Mouse (Mus musculus) heart, postnatal 36 days (tissue): Measurements from ENCODE around the gene Cblb. TPM values are rescaled to one million over a fixed set of nuclear protein-coding genes. Genes with fewer than 3 reads are reported as not detected.

Experiments
- DNase-seq, 2 experiments: peaks; one replicate each; pipeline ENCODE4 v3.0.0; 2021 to 2022
- intact Hi-C: fragments of 180-260 bp; cut with DNase I; formaldehyde crosslinking; loops from one replicate; pipeline ENCODE4 v1.15.1; 2025
- total RNA-seq, 2 experiments: library from RNA; stranded (reverse); gene quantifications; 2 replicates each; pipeline ENCODE4 v1.2.3; 2021

Cblb gene
- total RNA-seq, result 10 to 100 TPM; 15.6 to 18.1 TPM

DNA sequence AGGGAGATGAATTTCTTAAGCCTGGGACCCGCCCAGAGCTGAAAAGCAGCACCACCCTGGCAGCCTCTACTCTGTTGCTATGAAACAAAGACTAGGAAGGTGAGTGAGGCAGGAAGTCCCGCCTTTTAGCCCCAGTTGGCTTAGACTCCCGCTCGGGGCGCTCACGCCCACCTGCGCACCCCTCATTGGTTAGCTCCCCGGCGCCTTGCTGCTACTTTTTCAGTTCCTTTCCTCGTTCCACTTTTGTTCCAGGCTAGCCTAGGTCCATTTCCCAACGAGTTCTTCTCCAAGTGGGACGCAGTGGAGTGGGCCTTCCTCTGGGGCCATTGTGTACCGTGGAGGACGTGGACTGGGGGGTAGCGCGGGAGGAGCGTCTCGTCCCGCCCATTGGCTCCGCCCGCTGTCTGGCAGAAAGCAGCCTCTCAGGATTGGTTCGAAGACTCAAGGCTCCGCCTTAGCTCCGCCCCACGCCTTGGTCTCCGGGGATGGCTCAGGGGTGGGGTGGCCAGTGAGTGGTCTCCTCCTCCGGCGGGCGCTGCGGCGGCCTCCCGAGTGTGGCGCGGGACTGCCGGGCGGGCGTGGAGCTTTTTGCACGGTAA lies at the start of gene Cblb:
Gene Cblb (plus strand): TSS at position 135 of the 599 bp plus-strand sequence.
- intact Hi-C loops, result loop anchor here (5.0 kb wide), 5 partner anchors 44 to 151 kb away; no protein-coding TSS in a partner anchor
- peak; percentile 98 to 99 for DNase-seq

DNA sequence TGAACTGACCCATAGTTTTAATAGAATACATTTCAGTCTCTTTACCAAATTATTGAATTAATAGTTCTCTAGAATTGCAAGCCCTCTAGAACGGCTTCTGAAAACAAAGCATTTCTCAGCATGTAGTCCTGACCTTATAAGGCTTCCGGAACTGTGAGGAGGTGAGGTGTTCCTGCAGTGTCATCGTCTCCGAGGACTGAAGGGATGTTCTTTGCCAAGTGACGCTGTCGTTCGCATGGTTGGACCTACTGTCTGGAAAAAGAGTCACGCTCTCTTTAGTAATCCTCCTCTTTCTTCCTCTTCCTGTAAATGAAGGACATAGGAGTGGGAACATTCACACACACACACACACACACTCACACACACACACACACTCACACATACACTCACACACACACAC lies 45.6 kb upstream of the Cblb start:
- intact Hi-C loops, result loop anchor here (5.0 kb wide), 1 partner anchor 47 kb away; the partner anchor contains the start of gene Cblb
- peak in 1 of 2 experiments; percentile 5 for DNase-seq

DNA sequence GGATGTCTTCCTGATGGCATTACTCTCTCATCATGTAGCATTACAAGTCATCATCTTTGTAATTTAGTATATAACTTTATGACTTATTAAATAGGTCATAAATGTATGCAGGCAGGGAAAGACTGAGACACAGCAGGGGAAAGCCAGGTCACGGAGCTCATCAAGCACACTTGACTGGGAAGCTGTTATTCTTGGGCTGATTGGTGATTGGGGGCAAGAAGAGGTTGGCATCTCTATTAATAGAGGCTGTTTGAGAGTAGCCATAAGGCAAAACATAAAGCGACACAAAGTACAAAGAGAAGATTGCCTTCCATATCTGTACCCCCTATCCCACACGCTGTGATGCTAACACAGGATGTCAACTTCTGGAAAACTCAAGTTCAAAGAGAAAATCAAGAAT lies 44.8 kb upstream of the Cblb start:
- no peak for DNase-seq
- intact Hi-C loops, result loop anchor here (5.0 kb wide), 1 partner anchor 46 kb away; the partner anchor contains the start of gene Cblb

DNA sequence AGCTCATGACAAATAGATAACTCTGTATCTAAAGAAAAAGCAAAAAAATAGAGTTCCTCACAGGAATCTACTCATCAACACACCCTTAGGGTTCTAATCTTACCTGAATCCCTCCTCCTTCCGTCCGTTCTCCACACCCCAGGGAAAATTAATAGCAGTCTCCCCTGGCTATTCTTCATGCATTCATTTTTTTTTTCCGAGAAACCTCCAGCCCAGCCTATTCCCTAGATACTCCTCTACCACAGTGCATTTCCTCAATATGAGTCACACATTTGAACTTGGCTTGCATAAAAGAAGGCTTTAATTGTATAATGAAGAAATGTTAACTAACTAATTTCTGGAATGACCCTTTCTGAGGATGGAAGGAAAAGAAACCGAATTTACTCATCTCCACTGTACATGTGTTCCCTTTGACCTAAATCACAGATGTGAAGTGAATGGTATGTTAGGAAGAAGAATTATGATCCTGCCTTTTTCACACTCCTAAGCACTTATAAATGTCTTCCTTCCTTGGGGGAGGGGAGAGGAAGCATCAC lies 43.9 kb upstream of the Cblb start:
- DNase-seq, result no peak
- intact Hi-C loops, result loop anchor here (5.0 kb wide), 1 partner anchor 45 kb away; the partner anchor contains the start of gene Cblb

DNA sequence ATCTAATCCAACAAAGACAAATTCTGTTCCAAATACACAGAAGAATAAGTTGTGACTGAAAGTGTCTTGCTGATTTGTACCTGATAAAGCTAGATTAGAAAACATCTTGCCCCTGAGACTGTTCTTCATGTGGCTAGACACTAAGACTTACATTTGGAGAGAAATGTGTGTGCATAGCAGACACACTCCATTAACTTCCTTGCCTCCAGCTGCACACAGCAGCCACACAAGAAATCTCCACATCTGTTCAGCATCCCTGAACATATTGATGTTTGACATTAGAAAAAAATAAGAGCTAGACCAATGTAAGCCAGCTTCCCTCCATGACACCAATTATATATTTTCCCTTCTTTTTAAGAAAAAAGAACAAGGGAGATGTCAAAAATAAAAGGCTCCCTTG lies 43.0 kb upstream of the Cblb start:
- intact Hi-C loops, result loop anchor here (5.0 kb wide), 1 partner anchor 44 kb away; the partner anchor contains the start of gene Cblb
- DNase-seq, result no peak

DNA sequence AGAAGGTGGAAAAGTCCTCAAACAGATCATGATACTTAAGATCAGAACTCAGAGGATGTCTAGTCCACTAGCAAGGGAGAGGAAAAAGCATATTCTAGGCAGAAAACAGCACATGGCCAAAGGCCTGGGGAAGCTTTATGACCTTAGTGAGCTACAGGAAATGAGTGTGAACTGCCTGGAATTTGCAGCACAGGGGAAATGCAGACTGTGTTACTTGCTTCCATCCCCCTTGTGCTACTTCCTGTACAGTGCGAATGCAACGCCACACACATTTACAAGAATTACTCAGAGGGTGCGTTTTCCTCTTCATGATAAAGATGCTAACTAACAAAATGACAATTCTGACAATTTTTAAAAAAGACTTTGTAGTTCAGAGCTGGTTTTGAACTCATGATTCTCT lies 41.8 kb upstream of the Cblb start:
- intact Hi-C loops, result loop anchor here (5.0 kb wide), 1 partner anchor 43 kb away; the partner anchor contains the start of gene Cblb
- DNase-seq, result no peak

DNA sequence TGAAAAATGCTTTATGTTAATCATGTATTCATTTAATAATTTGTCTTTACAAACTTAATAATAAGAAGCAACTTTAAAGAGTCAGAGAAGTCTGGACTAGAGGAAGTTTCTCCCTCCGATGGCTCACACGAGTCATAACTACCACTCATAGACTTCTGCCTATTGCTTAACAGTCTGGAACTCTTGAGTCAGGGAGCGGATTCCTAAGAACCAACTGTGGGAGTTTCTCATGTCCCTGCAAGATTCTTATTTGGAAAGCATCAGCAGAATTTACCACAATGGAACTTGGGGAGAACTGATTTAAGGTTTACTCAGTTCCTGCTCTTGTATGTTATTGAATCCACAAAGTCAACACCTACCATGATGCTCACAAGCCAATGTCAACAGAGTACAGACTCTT lies 31.0 kb upstream of the Cblb start:
- no peak for DNase-seq
- intact Hi-C loops, result no loop called here

DNA sequence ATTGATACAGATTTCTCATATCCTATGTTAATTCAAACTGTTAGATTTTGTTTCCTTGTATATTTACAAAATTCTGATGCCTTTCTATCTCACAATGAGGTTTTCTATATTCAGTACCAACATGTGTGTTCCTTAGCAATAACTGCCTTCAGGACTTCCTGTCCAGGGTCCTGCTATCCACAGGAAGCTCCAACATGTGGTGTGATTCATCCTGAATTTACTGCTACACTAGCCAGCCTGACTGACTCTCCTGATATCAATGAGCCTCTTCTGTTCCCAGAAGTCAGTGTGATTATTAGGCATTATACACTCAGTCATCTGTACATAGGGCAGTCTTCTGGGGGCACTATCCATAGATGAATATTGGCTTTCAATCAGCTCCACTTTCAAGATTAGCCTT lies 30.2 kb upstream of the Cblb start:
- intact Hi-C loops, result no loop called here
- no peak for DNase-seq

DNA sequence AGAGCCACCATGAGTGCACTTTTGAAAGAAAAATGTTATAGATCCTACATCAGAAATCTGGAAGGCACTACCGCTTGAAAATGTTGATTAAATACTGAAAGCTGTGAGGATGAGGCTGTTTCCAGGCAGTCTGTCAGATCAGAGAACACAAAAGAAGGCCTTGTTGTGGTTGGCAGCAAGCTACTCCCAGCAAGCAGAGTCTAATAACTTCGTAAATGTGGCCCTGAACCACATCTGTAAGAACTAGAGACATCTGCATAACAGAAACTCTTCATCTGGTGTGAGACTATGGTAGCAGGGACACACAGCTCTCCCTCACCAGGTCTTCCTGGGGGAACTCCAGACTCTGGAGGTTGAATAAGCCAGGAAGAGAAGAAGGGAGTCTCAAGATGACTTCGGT lies 24.0 kb upstream of the Cblb start:
- intact Hi-C loops, result no loop called here

DNA sequence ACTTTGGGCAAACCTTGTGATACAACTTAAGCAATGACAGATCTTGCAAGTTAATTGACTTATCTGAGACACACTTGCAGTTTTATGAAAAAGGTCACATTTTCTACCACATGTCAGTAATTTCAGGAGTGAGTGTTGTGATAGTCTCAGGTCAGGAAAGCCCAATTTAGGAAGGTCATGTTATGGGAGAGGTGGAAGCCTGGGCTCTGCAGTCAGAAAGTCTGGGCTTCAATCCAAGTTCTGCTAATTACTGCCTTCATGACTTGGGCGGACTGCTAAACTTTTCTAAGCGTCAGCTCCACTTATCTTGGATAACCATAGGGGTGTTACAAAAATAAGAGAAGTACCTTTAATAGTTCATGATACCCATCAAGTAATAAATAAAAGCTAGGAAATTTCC lies 22.6 kb upstream of the Cblb start:
- intact Hi-C loops, result no loop called here
- no peak for DNase-seq

More for the DNA sequence above, 24.0 kb upstream of the Cblb start:
- no peak for DNase-seq

DNA sequence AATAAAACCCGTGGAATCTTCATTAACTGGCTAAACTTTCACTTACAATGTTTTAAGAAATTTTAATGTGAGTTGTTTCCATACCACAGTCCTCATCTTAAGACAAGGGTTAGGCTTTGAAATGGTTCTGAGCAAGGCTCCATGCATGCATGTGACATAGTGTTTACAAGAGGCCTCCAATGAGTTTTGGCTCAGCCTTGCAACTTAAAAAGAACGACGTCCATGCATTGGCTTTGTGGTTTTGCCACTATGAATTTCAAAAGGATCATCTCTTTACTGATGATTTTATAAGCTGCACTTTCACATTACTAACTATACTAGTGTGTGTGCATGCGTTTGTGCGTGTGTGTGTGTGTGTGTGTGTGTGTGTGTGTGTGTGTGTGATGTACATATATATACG lies 21.6 kb upstream of the Cblb start:
- DNase-seq, result no peak
- intact Hi-C loops, result no loop called here

DNA sequence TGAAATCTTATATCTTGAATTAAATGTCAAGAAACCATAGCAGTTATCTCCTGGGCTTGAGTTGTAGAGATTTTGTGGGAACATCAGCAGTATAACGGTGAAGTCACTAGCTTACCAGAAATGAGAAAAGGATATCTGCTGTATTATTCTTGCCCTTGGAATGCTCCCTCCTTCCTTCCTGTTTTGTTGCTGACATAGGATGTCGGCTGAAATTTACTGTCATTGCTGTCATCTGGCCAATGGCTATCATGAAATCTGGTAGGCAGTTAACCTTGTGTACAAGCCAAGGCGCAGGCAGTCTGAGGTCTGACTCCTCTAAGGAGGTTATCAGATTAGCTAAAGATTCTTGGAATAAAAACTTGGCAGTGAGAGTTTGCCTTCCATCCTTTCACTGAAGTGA lies 18.0 kb upstream of the Cblb start:
- intact Hi-C loops, result no loop called here
- DNase-seq, result no peak

DNA sequence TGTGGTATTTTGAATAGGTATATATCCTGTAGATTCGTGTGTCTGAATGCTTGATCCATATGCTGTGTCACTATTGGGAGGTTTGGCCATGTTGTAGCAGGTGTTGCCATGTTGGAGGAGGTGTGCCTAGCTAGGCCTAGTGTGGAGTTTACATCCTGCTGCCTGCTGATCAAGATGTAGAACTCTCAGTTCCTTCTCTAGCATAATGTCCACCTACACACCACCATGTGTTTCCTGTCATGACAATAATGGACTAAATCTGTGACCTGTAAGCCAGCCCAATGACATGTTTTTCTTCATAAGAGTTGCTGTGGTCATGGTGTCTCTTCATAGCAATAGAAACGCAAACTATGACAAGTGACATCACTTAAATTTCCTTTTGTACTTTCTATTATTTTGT lies 17.2 kb upstream of the Cblb start:
- intact Hi-C loops, result no loop called here
- no peak for DNase-seq

DNA sequence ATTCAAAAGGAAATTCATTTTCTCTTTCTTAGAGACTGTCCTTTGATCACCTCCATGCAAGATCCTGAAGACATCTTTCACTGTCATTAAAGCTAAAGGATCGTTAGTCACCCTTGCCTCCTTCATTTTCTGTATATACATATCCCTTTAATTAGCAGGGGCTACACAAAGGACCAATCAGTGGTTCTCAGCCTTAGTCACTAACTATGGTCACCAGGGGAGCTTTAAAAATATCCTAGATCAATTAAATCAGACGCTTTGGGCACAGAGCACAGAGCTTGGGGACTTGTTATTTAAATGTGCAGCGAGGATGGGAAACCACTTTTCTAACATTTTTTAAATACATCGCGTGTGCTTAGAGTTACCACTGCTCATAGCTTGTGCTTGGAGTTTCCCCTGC lies 7.6 kb upstream of the Cblb start:
- intact Hi-C loops, result no loop called here
- no peak for DNase-seq

DNA sequence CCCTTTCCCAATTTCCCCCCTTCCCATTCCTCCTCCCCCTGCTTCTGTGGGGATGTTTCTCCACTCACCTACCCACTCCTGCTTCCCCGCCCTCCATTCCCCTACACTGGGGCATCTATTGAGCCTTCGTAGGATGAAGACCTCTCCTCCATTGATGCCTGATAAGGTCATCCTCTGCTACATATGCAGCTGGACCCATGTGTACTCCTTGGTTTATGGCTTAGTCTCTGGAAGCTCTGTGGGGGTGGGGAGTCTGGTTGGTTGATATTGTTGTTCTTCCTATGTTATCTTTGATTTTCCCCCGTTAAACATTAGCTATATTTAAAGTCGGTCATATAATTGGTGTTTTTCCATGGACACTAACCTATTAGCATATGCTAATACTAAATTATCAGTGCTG lies 3.7 kb upstream of the Cblb start:
- DNase-seq, result no peak
- intact Hi-C loops, result no loop called here

DNA sequence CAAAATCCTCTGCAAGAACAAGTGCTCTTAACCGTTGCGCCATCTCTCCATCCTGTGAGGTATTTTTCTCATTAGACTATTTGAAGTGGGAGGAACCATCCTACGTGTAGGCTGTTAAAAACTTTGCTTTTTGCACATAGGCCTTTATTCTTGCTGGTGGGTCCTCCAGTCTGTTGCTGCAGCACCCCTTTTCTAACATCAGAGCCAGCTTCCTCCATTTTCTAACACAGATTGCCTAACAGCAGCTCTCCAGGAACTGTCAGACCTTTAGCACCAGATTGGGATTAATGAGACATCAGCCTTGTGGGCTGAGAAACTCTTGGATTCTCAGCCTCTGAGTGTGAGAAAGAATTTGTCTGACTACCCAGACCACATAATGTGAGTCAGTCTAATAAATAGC lies 2.0 kb upstream of the Cblb start:
- DNase-seq, result no peak
- intact Hi-C loops, result no loop called here

DNA sequence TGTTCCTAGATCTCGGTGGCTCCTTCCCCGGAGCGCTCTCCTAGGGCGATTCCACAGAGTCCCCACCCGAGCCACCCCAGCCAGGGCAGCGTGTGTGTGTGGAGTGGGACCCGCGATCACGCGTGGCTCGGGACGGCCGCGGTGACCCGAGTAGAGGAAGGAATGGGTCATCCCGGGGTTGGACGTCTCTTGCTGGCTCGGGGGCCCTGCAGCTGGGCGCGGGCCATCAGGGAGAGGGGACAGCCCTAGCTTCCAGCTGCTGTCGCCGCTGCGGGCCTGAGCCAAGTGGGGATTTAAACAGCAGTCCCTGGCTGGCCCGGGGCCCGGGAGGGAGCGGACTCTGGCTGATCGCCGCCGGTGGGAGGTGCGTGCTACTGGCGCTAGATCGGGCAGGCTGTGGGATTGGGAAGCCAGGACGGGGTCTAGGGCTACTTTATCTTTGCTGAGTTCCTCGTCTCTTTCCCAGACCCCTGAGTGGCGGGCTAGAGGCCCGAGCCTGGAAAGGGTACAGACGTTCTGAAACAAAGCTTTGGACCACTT lies 757 bp downstream of the Cblb start:
- DNase-seq, result peak; percentile 96 to 98
- intact Hi-C loops, result loop anchor here (5.0 kb wide), 5 partner anchors 44 to 151 kb away; no protein-coding TSS in a partner anchor

DNA sequence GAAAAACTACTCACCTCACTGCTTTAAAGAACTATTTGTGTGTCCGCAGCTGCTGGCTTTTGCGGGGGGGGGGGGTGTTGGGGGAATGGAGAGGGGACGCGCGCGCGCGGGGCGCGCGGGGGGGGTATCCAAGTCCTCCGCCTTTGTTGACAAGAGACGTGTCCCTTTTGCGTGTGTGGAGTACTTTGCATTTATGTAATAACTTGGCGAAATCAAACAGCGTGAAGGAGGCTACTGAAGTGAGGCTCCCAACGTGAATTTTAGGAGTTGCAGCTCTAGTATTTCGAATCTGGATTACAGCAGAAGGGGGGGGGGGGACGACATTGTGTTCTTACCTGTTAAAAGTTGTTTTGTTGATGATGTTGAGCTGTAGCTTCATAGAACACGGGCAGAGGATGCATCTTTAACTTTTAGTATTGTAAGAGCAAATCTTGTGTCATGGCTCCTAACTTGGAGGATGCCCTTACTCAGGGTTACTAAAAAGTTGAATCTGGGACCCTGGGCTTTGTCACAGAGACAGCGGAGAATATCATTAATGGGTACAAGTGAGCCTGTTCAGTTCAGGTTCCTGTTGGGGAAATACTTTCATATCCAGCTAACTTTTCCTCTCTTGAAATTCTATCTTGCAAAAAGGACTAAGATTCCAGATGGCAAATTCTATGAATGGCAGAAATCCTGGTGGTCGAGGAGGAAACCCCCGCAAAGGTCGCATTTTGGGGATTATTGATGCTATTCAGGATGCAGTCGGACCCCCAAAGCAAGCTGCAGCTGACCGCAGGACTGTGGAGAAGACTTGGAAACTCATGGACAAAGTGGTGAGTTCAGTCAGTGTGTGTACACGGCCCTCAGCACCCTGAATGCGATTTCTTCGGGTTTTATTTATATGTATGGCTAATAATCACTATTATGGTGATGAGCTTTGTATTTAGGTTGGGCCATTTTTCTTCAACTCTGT lies 1.6 kb downstream of the Cblb start:
- intact Hi-C loops, result loop anchor here (5.0 kb wide), 5 partner anchors 45 to 150 kb away; no protein-coding TSS in a partner anchor
- DNase-seq, result no peak

DNA sequence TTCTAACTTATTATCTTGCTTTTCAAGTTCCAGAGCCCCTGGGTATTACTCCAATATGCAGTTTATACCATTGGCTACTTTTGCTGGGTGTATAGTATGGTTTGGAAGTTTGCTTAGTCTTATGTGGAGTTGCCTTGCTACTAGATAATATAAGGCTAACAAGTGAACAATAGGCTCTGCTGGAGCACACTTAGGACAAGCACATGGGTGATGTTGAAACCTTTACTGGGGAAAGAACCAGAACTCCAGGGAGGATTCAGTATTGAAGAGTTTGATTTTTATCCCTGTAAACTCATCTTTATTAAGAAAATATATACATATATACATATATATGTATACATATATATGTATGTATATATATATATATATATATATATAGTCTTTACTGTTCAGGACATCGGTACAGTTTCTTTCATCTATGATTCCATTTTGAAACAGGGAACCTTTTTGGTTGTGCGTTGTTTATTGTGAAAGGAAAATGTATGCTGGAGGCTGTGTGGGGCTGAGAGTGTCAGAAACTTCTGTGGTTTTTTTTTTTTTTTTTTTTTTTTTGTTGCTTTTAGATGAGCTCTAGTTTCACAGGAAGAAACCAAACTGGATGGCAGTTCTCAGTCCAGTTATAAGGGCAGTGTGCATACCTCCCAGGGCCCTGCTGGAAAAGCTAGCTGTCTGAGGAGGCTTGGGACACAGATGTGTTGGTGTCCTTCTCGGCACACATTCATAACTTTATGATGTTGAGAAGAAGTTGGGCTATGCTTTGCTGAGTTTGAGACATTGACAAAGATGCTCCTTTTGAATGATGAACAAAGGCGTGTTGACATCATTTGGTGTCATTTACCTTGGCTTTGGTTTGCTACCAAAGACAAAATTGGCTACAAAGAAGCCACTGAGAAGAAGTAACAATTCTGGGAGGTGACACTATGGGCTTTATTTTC lies 2.6 kb downstream of the Cblb start:
- intact Hi-C loops, result loop anchor here (5.0 kb wide), 5 partner anchors 44 to 149 kb away; no protein-coding TSS in a partner anchor
- no peak for DNase-seq

DNA sequence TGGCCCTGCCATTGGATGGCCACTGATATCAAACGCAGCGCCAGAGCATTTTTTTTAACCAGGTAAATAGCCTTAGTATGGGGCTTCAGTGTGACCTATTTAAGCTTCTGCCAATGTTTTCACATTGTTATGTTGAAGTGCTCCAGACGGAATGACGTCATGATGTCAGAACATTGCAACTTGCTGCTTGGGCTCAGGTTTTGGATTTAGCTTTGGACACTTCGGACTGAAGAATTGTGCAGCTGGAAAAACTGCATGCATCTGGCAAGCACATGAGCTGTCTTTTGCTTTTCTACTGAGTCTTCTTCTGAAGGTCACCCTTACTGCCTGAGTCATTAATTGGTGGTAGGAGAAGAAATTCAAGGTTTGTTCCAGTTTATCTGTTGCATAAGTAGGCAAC lies 3.3 kb downstream of the Cblb start:
- peak in 1 of 2 experiments; percentile 29 for DNase-seq
- intact Hi-C loops, result loop anchor here (5.0 kb wide), 5 partner anchors 43 to 148 kb away; no protein-coding TSS in a partner anchor
